Mouse (Mus musculus) cerebellum, postnatal 4 days (tissue): ENCODE results near the gene Farsa.

ENCODE experiments used
- DNase-seq, 2 experiments: peaks; one replicate each; pipeline ENCODE4 v3.0.0; 2022; ENCODE audit warnings: low spot score in 2 of 2, mixed read lengths in 1 of 2

The Farsa gene

DNA sequence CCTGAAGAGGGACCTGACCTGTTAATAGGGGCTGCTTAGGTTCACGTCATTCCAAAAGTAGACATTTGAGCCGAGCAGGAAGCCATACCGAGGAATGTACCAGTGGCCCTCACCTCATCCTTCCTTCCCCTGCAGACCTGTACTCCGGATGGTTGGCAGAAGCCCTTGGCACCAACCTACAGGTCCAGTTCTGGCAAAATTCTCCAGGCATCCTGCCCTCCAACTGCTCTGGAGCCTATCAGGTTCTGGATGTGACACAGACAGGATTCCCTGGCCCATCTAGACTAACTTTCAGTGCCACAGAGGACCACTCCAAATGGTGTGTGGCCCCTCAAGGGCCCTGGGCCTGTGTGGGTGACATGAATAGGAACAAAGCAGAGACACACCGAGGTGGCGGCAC lies 53.8 kb downstream of the Farsa start:
- no peak for DNase-seq

DNA sequence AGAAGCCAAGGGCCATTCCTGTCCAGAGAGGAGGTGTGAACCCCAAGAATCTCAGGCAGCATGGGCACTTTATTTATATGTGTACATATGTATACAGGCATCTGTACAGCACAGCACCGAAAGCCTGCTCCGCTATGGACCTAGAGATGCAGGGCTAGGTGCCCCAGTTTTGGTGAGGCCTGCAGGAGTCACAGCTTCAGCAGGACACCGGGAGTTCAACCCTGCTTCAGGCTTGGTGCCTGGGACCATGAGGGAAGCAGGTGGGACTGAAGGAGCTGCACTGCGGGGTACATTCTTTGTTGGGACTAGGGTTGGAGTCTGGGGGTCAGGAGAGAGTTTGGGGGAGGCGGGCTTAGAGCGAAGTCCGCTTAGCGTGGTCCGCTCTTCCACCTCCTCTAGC lies 55.1 kb downstream of the Farsa start:
- DNase-seq = no peak

GRCm38 (mm10) chr8:84912391-84912790 lies 55.6 kb downstream of the Farsa start:
- DNase-seq = no peak

DNA sequence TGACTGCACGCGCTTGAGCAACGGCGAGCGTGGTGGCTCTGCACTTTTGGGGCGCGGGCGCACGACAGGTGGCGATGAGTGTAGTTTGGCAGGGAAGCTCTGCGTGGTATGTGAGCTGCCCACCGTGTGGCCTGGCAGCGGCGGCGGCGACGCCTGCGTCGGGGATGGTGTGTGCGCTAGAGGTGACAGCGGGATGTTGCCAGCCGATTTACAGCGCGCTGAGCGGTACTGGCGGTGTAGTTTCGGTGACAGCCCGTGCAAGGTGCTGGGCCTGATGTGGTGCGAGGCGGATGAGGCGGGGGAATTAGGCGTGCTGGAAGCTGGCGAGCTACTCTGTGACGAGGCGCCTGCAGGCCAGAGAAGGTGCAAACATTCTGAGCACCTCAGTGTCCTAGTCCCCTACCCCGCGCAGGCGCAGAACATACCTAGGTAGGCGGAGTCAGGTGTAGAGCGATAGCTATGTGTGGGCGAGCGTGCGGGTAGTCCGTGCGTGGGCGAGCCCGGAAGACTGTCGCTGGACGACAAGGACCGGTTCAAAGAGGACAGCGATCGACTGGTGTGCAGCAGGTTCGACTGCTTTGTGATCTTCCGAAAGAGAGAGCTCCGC lies 56.2 kb downstream of the Farsa start:
- DNase-seq = no peak

DNA sequence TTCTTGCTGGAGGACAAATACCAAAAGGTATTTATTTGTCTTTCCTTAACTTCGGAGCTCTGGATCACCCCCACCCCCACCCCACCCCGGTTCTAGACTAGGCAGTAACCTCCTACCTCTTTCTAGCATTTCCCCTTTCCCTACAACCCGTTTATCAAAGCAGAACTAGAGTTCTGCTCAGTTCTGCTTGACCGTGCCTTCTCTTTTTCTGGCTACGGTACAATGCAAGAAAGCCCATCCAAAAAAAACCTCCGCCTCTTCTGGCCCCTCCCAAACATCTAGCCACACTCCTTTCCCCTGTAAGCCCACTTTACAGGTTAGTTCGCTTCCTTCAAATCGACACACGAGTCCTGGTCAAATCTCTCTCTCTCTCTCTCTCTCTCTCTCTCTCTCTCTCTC lies 56.7 kb downstream of the Farsa start:
- no peak for DNase-seq

GRCm38 (mm10) chr8:84913960-84914359 lies 57.2 kb downstream of the Farsa start:
- no peak for DNase-seq

DNA sequence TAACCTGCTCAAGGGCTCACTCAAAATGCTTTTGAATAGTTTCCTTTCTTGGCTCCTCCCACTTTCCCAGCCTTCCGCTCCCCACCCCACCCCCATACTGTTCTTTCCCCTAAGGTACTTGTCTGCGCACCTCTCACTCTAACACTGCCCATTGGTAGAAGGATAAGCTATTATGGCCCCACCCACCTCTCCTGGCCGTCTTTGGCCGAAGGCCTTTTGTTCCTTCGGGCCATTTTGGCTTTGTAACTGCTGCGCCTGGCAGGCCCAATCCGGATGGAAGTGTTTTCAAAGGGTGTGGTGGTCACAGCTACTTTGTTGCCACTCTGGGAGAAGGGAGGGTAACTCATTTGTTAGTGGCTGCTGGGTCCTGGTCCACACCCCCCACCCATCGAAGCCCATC lies 58.5 kb downstream of the Farsa start:
- no peak for DNase-seq

DNA sequence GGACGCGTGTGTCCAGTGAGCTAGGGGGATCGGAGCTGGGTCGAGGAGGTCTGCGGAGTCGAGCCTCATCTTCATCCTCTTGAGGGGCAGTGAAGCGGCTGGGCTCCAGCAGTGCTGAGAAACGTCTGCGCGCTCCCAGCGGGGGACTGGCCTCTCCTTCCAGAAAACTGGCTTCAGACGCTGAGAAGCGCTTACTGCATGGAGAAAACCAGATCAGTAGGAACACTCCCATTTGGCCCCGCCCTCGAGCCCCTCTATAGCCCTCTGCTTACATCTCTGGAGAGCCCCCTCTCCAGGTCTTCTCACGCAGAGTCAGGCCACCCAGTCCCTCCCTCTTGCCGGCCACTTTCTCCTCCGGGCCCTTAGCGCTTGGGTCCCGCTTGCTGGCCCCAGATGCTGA lies 61.0 kb downstream of the Farsa start:
- no peak for DNase-seq

GRCm38 (mm10) chr8:84918646-84919045 lies 61.9 kb downstream of the Farsa start:
- no peak for DNase-seq
